Mouse (Mus musculus) mouse embryonic stem cell (cell line): ENCODE measurements at regions not wholly inside any gene's neighbourhood (a gene's known extent, or its start where the extent isn't known, plus 50 kb on each side); places are given as distances from the start of the nearest gene placed in this dataset.

Experiments
- in situ Hi-C, 2 experiments: fragments of 300-500 bp; cut with MboI; formaldehyde crosslinking; loops; 1 replicate in 1 of 2; 3 replicates in 1 of 2; pipeline ENCODE4 v1.14.3; 2019 to 2020; ENCODE audit warnings: low sequenced_read_pairs in 2 of 2, low pct_unique_long_range_greater_than_20kb in 1 of 2, mixed read lengths in 1 of 2; ENCODE audit not compliant: unreplicated experiment in 1 of 2

DNA sequence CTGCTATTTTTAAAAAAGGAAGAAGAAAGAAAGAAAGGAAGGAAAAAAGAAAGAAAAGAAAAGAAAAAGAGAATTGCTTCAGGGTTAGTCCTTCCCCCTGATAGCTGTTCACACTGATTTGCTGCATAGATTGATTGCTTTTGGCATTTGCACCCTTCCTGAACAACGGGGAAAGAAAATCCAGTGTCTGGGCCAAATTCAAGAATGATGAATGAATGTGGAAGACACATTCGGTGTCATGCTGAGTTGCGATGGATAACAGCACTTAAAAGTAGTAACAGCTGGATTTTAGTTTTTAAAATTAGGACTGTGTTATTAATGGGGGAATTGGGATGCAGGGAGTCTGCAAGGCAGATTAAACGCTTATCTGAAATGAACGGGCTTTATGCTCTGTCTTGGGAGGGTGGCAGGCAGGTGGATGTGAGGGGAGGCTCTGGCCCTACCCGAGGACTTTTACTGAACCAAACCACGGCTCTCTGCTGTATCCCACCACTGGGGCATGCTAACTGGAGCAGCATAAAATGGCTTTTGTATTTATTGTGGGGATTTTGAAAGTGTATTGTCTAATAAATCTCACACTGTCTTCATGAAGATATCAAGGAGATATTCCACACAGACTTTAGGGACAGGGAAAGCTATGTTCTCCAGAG lies 114.4 kb downstream of the Lca5 start:
- in situ Hi-C loops, result no loop called here

DNA sequence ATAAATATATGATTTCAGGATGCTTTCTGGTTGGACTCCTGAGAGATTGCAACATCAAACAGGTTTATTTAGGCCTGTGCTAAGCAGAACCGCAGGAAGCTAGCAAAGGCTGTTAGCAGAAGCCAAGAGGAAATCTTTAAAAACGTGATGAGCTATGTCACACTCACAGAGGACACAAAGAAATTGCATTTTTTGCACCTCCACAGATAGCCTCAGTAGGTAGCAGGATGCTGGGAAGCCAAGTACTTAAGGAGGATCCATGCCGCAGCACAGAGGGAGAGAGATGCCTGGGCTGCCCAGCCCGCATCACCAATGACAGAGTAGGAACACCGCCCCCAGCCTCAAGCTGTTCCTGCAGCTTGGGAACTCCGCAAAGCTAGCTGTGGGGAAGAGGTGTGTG lies 115.0 kb downstream of the Lca5 start:
- in situ Hi-C loops, result no loop called here

DNA sequence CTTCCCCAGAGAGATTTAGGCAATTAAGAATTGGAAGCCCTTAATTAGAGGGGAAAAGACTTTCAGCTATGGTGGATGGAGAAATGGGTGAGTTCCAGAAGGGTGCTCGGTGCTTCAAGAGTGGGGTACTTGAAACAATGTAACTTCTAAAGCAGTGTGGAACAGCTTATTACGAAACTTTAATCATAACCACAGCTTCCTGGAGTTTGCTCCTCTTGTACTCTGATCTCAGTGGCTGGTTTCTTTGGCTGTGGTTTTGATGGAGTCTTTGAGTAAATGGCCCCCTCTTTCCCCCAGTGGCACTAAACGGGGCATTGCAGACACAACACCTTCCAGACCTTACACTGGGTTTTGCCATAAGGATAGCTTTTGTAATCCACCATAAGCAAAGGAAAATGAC lies 116.6 kb downstream of the Lca5 start:
- in situ Hi-C loops, result no loop called here

DNA sequence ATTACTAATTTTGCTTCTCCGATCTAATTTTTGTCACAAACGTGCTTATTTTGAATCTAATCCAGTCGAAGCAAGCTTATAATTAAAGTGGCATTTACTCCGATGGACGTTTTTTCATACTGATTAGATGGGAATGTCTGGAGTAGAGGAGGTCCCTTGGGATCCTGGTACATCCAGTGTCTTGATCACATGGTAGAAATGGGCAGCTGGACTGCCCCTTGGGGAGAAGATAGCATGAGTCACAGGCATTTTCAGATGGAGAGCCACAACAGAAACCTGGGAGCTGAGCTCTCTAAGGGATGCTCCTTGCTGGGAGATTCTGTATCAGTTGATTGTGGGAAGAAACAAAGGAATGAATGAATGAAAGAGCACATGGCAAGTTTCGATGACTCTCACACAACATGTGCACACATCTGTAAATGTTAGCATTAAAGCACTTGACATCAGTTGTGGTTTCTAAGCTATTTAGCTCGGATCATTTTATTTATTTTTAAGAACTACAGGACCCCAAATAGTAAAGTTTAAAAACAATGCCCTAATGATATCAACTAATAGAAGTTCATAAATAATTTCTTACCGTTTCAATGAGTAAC lies 117.8 kb downstream of the Lca5 start:
- in situ Hi-C loops, result no loop called here

DNA sequence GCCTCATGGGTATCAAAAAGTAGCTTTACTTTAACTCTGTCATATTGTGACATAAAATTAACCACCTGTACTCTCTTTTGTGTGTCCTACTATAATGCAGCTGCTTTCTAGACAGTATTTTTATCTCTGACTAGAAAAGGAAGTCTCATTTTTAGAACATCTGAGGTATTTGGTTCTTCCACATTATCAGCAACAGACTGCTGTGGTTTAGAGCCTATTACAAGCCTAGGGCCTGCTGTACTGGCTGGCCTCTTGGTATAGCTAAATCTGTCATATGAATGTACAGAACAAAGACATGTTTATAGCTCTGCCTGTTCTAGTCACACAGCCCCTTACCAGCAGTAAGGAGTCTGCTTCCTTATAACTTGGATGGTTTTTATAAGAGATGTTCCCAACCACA lies 119.1 kb downstream of the Lca5 start:
- in situ Hi-C loops, result no loop called here

DNA sequence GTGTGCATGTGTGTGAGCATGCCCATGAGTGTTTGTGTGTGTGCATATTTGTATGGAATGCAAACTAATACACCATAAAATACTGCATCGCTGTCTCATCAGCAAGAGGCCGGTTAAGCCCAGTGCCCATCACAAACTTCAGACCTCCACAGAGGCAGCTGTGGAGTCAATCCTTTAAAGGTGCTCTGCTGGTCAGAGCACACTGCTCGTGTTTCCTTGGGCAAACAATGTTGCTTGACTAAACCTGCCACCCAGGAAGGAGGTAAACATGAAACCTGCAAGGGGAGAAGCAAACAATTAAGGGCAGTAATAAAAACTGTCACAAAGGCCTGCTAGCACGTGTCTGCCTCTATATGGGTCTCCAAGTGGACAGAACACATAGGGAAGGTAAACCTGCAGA lies 120.1 kb downstream of the Lca5 start:
- in situ Hi-C loops, result no loop called here

DNA sequence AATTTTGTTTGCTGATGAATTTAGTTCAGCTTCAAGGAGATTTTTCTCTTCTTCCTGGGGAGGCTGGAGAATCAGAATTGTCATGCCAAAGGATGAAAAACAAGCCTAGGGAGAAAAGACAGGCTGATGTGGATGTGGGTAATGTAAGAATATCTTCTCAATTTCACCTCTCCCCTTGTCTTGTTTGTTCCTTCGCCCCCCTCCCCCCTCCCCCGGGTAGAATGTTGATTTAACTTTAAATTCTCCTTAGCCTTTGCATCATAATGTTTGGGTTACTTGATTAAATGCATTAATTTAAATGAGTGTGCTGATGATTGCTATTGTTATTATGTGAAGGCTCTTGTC lies 124.1 kb downstream of the Lca5 start:
- in situ Hi-C loops, result no loop called here

DNA sequence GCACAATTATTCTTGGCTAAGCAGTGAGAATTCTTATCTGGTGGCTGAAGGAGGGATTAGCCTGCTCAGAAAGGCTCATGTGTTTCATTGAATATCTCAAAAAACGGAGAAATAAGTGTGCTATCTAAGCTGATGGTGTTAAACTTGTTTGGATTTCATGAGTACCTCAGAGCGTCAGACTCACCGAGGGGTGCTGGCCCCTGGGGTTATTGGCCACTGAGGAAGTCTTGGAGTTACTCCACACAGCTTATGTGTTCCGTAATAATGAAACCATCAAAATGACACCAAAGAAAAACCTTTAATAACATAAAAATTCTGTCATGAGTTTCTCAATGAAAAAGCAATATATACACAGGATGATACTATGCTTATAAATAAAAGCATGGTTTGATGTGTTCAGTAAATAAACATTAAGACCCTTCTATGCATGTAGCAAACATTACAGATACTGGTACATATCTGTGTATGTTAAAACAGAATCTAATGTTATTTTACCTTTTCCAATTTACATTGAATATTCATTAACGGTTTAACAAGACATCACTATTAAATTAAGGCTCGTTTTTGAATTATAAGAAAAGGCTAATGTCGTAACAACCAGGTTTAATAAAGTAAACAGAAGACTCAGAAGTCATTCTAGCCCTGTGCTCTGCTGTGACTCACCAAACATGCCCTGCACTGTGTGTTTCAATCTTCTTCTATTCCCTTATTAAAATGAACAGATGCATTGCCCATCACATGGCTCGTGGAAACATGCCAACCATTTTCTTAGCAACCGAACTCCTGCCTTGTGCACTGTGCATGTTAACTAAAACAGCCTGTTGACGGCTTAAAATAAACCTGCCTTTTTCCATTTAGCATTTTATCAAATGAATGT lies 124.7 kb downstream of the Lca5 start:
- in situ Hi-C loops, result no loop called here

DNA sequence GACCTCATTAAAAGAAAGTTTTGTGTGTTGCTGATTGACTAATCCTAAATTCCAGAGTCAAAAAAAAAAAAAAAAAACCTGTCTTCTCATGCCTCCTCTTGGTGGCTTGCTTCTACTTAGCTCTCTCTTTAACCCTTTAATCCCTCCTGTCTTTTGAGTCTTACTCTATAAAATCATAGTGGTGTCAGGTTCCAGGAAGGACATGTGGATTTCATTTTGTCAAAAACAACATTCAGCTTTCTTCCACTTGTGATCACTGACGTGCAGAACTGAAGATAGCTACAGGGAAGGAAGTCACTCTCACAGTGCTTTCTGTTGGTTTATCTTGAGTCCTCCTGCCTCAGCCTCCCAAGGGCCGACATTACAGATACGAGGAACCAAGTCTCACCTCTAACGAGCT lies 132.2 kb downstream of the Lca5 start:
- in situ Hi-C loops, result no loop called here

DNA sequence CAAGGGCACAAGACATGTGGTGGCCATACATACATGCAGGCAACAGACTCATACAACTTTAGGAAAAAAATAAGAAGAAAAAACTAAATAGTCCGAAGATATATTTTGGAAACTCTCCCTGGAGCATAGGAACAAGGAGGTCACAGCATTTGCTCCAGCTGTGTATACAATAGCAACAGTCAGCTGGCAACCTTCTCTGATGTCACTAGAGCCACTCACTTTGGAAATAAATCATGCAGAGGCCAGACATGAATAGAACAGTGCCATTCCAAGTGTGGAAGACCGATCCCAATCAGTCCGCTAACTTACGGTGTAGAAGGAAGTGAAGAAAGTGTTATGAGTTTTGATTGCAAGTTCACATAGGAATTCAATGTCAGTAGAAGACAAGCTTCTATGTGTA lies 132.8 kb downstream of the Lca5 start:
- in situ Hi-C loops, result no loop called here

DNA sequence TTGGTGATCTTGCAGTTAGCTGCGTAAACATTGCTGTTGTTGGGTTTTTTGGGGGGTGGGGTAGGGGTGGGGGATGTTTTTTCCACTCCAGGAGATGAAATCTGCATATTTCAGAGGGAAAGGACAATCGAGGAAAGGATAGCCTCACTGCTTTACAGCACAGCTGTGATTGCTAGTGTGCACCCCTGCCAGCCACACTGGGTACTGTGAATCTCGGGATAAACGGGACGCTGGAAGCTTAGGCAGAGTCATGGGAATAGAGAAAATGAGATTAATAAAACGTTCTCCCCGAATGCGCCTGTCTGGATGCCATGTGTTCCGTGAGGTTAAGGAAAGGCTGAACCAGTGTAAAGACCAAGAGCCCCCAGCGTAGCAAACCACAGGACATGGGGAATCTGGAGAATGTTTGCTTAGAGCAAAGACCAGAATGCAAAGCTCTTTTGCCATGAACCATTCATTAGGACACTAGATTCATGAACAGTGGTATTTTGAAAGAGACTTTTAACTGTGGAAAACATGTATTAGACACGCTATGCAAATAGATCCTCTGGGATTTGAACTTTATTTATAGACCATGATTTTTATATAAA lies 133.5 kb downstream of the Lca5 start:
- in situ Hi-C loops, result no loop called here

DNA sequence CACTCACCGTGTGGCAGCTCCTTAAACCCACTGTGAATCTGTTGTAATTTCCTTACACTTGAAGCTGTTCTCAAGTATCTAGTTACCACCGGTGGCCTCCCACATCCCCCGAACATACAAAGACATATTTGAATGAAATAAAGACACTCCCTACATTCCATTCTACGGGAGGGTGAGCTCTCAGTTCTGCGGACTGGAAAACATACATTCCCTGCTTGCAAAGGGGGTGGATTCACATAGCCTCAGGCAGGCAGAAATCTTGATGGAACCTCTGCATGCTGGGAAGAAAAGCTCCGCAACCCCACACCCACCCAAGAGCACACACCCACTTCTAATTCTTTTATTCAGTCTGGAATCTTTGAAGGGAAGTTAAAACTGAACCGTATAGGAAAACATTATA lies 136.0 kb downstream of the Lca5 start:
- in situ Hi-C loops, result no loop called here

DNA sequence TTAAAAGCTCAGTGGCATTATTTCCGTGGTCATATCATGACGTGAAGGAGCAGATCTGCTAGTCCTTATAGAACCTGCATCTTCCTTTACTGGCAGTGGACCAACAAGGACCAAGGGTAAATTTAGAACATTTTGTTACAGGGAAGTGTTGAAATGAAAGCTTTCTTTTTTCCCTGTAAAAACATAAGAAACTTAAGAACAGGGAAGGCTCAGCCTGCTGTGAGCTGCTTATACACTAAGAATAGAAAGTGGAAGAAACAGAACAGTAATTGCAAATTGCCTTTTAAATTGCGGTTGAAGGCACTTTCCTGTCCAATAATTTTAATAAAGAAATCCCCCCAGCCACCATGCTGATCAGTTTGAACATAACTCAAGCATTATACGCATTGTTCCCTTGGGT lies 140.4 kb downstream of the Lca5 start:
- in situ Hi-C loops, result no loop called here

DNA sequence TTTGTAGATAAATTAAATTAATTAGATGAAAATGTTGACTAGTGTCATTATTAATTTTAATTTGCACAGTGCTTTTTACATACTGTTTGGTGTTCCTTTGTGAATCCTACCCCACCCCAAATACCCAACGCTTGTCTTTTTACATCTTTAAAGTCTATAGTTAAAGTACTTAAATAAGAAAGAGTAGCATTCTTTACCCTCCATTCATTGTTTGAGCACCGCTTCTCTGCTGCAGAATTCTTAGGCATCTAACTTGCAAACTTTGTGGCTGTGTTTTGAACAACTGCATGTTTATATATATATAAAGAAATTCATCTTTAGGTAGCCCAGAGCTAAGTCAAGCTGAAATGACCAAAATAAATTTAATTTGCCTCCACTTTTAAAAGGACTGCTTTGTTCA lies 140.9 kb downstream of the Lca5 start:
- in situ Hi-C loops, result no loop called here

DNA sequence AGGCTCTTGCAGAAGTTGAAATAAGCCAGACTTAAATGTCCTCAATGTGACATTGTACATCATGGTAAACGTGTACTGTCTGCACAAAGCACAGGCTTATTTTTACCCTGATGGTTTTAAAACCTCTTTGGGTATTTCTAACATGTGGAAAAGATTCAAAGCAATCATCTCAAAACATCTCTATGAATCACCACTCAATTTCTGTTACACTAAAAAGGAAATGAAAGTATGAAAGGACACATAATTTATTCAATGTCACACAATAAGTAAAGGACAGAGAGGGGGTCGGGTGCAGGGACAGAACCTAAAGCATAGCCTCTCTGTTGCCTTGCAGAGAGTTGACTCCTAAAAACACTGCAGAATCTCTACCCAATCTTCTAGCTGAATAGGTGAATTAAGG lies 141.3 kb downstream of the Lca5 start:
- in situ Hi-C loops, result no loop called here

DNA sequence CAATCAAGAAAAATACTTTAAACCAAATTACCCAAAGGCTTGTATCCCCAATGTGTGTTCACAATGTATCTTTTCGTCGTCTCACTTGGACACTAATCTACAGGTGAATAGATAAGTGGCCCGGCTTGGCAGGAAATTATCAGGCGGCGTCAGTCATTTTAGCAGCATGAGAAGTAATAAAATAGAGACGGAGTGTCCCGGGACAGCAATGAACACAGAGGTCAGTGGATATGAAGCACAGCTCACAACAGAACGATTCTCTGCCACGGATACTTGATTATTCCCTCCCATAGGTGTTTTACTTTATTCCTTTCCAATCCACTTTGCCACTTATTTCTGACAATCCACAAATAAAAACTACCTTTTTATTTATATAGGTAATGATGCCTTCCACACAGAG lies 145.5 kb downstream of the Lca5 start:
- in situ Hi-C loops, result no loop called here

DNA sequence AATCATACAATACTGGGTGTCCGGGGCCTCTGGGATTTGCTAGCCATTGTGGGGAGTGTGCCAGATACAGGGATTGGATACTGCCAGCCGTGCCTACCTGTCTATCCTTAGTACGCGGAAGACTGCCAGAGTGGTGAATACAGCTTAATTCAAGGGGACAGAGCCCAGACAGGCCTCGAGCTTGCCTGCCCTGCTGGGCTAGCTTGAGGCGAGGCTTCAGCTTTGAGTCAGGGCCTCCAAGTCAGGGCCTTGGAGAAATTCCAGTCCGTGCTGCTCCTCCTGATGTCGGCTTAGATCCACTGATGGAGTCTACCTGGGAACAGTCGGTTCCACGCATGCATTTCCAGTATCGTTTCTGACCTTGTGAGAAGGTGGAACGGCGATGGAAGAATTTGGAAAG lies 146.5 kb downstream of the Lca5 start:
- in situ Hi-C loops, result no loop called here

DNA sequence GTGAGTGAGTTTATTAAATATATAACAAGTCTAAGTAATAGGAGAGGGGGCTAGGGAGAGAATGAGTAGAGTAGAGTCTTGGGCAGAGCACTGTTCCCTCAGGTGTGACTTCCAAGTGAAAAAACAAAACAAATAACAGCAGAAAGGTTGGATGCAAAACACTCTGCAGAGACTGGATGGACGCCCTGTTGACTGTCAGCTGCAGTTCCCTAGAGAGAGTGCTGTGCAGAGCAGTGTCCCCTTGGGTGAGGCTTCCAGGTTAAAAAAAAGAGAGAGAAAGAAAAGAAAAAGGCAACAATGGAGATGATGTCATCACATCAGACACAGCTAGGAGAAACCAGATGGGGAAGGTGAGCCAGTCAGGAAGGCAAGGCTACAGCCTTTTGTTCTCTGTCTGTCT lies 137.6 kb upstream of the Hmgn3 start:
- in situ Hi-C loops, result no loop called here

DNA sequence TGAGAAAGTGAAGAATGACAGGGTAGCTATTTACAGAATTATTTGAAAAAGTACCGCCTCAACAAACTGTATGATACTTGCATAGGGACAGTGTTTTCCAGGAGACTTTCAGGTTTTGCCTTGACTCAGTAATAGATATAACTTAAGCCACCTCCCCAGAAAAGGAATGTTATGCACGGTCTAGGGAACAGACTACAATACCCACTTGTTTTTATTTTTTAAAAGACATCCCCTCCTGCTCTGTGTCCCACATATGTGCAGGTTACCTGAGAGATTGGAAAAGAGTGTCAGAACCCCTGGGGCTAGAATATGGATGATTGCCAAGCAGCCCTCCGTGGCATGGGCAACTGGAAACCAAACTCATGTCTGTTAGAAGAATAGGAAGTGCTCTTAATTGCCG lies 137.2 kb upstream of the Hmgn3 start:
- in situ Hi-C loops, result no loop called here

DNA sequence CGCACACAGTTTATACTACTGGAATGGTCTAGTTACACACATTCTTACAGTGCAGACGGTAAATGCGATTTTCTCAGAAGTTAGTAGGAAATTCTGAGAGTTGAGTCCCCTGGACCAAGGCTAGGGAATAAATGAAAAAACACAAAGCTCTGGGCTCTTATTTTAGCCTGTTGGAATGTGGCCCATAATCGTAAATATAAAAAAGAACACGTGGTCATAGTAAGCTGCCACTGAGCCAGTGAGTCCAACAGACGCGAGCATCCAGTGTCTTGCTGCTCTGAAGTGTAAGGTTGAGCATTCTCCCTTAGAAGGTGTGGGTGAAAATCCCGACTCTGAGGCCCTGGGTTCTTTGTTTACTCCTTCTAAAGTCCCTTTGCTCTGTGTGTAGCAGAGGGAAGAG lies 136.8 kb upstream of the Hmgn3 start:
- in situ Hi-C loops, result no loop called here
